26 mouse cellular contexts compared by ENCODE assay signal in genomic region chr17:72569491-72569890, GRCm38 (mm10). TPM values are rescaled to one million over a fixed set of nuclear protein-coding genes. Genes with fewer than 3 reads are reported as not detected.
DNase-seq lines count a peak whose midpoint lies in the region; ATAC-seq lines count a peak whose summit lies in the region.
"Had no signal": no experiment of that assay in that cellular context is flagged by ENCODE, and none has a peak within 500 bp of the region (broad histone marks: within the 10 kb centered on the region; RNA-seq: fewer than 3 reads in every experiment).

No protein-coding gene starts in this region.

- no peaks in the 10 kb centered on the region for H3K27me3 ChIP-seq in hindbrain, embryonic 14.5 days (ENCODE audit: control insufficient read depth, insufficient read depth, low read length)
- no peaks in the 10 kb centered on the region for H3K27me3 ChIP-seq in midbrain, embryonic 12.5 days
- H3K27me3 ChIP-seq: CH12.LX; embryonic facial prominence, embryonic 15.5 days; heart, embryonic 12.5 days had no signal

- H3K4me2 ChIP-seq in hindbrain, embryonic 14.5 days (replicated peaks), result peak overlapping the region; percentile 15
- H3K4me2 ChIP-seq in midbrain, embryonic 12.5 days (replicated peaks), result peak overlapping the region; percentile 34; the same call in 1 of the 2 replicates
- H3K4me2 ChIP-seq: embryonic facial prominence, embryonic 15.5 days; heart, embryonic 12.5 days had no signal

- no peak overlapping the region for H3K4me3 ChIP-seq in hindbrain, embryonic 14.5 days (replicated peaks; ENCODE audit: low read length)
- H3K4me3 ChIP-seq in midbrain, embryonic 12.5 days, result no peak overlapping the region
- H3K4me3 ChIP-seq: embryonic facial prominence, embryonic 15.5 days; gastrocnemius, adult 2 months; heart, embryonic 12.5 days; left cerebral cortex, adult 2 months had no signal

- H3K27ac ChIP-seq in hindbrain, embryonic 14.5 days, result no peak overlapping the region
- H3K27ac ChIP-seq in midbrain, embryonic 12.5 days (replicated peaks), result no peak overlapping the region
- H3K27ac ChIP-seq: embryonic facial prominence, embryonic 15.5 days; gastrocnemius, adult 2 months; left cerebral cortex, adult 2 months had no signal

- no peak for ATAC-seq in hindbrain, embryonic 14.5 days (ENCODE audit: low FRiP score)
- peak; percentile 66; the same call in 1 of the 2 replicates for ATAC-seq in midbrain, embryonic 12.5 days (ENCODE audit: low FRiP score, low read depth)

- H3K36me3 ChIP-seq in hindbrain, embryonic 14.5 days (replicated peaks; ENCODE audit: control insufficient read depth, insufficient read depth), result no peaks in the 10 kb centered on the region
- no peaks in the 10 kb centered on the region for H3K36me3 ChIP-seq in midbrain, embryonic 12.5 days
- H3K36me3 ChIP-seq: embryonic facial prominence, embryonic 15.5 days; heart, embryonic 12.5 days had no signal

- H3K4me1 ChIP-seq in hindbrain, embryonic 14.5 days (replicated peaks; ENCODE audit: control insufficient read depth, insufficient read depth, low read length), result no peaks in the 10 kb centered on the region
- H3K4me1 ChIP-seq in midbrain, embryonic 12.5 days, result peaks cover 4% of the 10 kb centered on the region; the same call in 1 of the 2 replicates
- H3K4me1 ChIP-seq: embryonic facial prominence, embryonic 15.5 days; heart, embryonic 12.5 days had no signal

- H3K9ac ChIP-seq in hindbrain, embryonic 14.5 days, result no peak overlapping the region
- H3K9ac ChIP-seq in midbrain, embryonic 12.5 days (replicated peaks), result no peak overlapping the region
- H3K9ac ChIP-seq: embryonic facial prominence, embryonic 15.5 days; heart, embryonic 12.5 days had no signal

- 45% methylated on average over 10 of the region's 10 CpGs for WGBS in hindbrain, embryonic 14.5 days
- WGBS in midbrain, embryonic 12.5 days, result 55% methylated on average over 10 of the region's 10 CpGs

- no peaks in the 10 kb centered on the region for H3K9me3 ChIP-seq in hindbrain, embryonic 14.5 days (ENCODE audit: control insufficient read depth, low read length)
- H3K9me3 ChIP-seq in midbrain, embryonic 12.5 days, result no peaks in the 10 kb centered on the region
- H3K9me3 ChIP-seq: embryonic facial prominence, embryonic 15.5 days; heart, embryonic 12.5 days had no signal

- peak; percentile 66 for DNase-seq in heart, adult 11 months
- no peak for DNase-seq in heart, adult 8-10 months (ENCODE audit: low spot score)
- DNase-seq in hindbrain, embryonic 14.5 days (ENCODE audit: low spot score), result no peak
- no peak for DNase-seq in right cerebral cortex, postnatal 25 days
- DNase-seq in thymus, postnatal 36 days, result no peak
- no peak for DNase-seq in right cerebral cortex, adult 2 months (ENCODE audit: low spot score in 2 of 2)
- DNase-seq: adrenal gland, postnatal 25 days; cerebellum, adult 18-20 months; gastrocnemius, adult 2 months; heart, postnatal 14 days; kidney, adult 9 months; kidney, postnatal 4 days; layer of hippocampus, adult 9-11 months; left cerebral cortex, postnatal 4 days; liver; lung, postnatal 10 days; retina, postnatal 1 day; thymus, postnatal 4 days had no signal

RNA-seq across cellular contexts. Expression of gene Alk, which starts 34.9 kb away (rescaled TPM):
- total RNA-seq in heart, adult 8-10 months (2022), result under 1 TPM in 1 of 4 experiments, not detected in 3; 0.05 TPM
- polyA plus RNA-seq in hindbrain, embryonic 14.5 days (2014; fragmentation: Nextera tagmentation; extraction: Ambion mirVana), result 2.9 and 3.2 TPM in 2 replicates
- 0.65 and 0.99 TPM in 2 replicates for polyA plus RNA-seq in midbrain, embryonic 12.5 days (2016; fragmentation: Nextera tagmentation; extraction: Ambion mirVana)
- total RNA-seq: common myeloid progenitor, adult 5-6 weeks; gastrocnemius, adult 2 months; megakaryocyte progenitor cell, adult 5-6 weeks; MEL had no signal
